Mouse (Mus musculus): ENCODE measurements around the gene Clcnka.

GRCm38 (mm10) chr4:141423288-141423687, 24.8 kb upstream of the Clcnka start:
- TF ChIP-seq CTCF (IDR thresholded peaks at IDR 0.05; ENCODE audit: control insufficient read depth, insufficient read depth, insufficient read length) (no peak), FOSL1 (IDR thresholded peaks at IDR 0.05; ENCODE audit: insufficient read depth, low read length, poor library complexity, severe bottlenecking) (peak; percentile 17), CEBPB (IDR thresholded peaks at IDR 0.05; ENCODE audit: low read depth) (no peak)

Measured in C2C12 (cell line).